Mouse (Mus musculus) lung, adult 2 months (tissue): Measurements from ENCODE around the gene Hps4. TPM values are rescaled to one million over a fixed set of nuclear protein-coding genes. Genes with fewer than 3 reads are reported as not detected.
A peak's percentile ranks its signal among the peaks of the same experiment; 100 is the strongest.

Experiments used
- DNase-seq: peaks from one replicate; pipeline ENCODE4 v3.0.0; 2022
- H3K4me1 ChIP-seq: fragments of 200-500 bp; 2 replicates; pipeline ENCODE4 v1.6.1; 2011; ENCODE audit warnings: low read length; ENCODE audit not compliant: control insufficient read depth, insufficient read depth
- H3K4me3 ChIP-seq: fragments of 200-500 bp; replicated peaks from 2 replicates; pipeline ENCODE3; 2011; ENCODE audit warnings: low read depth, mild to moderate bottlenecking, control low read depth, low read length; ENCODE audit errors: extremely low read depth
- CTCF ChIP-seq: fragments of 200-500 bp; IDR thresholded peaks from 2 replicates; pipeline ENCODE4 v1.5.1; 2011; ENCODE audit warnings: mild to moderate bottlenecking, low read length, control low read depth; ENCODE audit not compliant: insufficient read depth
- POLR2A ChIP-seq: fragments of 200-500 bp; IDR thresholded peaks from 2 replicates; pipeline ENCODE4 v1.6.1; 2011; ENCODE audit warnings: low read depth, mild to moderate bottlenecking, control low read depth, low read length, borderline replicate concordance; ENCODE audit errors: extremely low read depth
- WGBS: fragments of 180-500 bp; shearing (Covaris S2); methylation state at CpG from one replicate; pipeline ENCODE4 v1.1.7; 2018; 5-methylcytosine and 5-hydroxymethylcytosine counted together
- polyA plus RNA-seq: library from polyadenylated mRNA; depleted of rRNA; stranded (reverse); fragments of >200 nt; gene quantifications from 2 replicates; pipeline ENCODE4 v1.2.3, GENCODE M21; 2012

Gene Hps4
- polyA plus RNA-seq, 1 experiment = 34.7 TPM

DNA sequence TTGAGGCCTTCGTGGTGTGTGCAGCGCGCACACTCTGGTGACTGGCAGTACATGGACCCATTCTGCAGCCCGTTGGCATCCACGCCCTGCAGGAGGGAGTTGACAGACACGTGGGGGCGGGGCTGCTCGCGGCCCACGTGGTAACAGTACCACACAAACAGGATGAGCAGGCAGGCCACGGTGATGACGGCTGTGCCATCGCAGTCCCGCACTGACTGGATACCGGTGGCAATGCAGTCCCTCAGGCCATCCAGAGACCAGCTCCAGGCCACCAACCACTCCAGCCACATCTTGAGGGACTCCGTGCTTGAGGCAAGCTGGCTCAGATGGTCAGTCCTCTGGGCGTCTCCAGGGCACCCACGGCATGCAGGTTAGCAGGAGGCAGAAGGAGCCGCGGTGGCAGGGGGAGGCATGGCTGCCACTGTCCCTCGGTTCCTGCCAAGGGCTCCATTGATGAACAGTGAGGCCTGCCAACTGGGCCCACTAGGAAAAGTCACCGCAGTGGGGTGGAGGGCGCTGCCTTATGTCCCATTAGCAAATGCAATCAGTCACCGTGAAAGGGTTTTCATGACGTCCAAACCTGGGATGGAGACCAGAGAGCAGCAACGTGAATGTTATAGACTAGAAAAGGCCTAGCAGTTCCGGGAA, 48.9 kb downstream of the Hps4 start:
- Histone ChIP-seq H3K4me3 (no peak overlapping the region), H3K4me1 (no peaks in the 10 kb centered on the region)
- 65% methylated on average over 27 of the region's 27 CpGs for WGBS
- TF ChIP-seq CTCF = no peak
- no peak for TF ChIP-seq POLR2A
- no peak for DNase-seq

GRCm38 (mm10) chr5:112393741-112394414, 51.0 kb downstream of the Hps4 start:
- no peak for DNase-seq
- TF ChIP-seq CTCF = no peak
- no peak overlapping the region for H3K4me3 ChIP-seq
- H3K4me1 ChIP-seq = no peaks in the 10 kb centered on the region
- 17% methylated on average over 18 of the region's 18 CpGs for WGBS

- no peak overlapping the region for H3K4me3 ChIP-seq
- 1% methylated on average over 28 of the region's 28 CpGs for WGBS
- no peak for TF ChIP-seq CTCF
- TF ChIP-seq POLR2A = no peak
- no peak for DNase-seq
- H3K4me1 ChIP-seq = no peaks in the 10 kb centered on the region
Measured at GRCm38 (mm10) chr5:112394415-112394763, 51.5 kb downstream of the Hps4 start.

- 5% methylated on average over 41 of the region's 67 CpGs for WGBS
- TF ChIP-seq POLR2A = no peak
- TF ChIP-seq CTCF = no peak
- H3K4me3 ChIP-seq = peak within 1 kb of the TSS; percentile 4
- no peak for DNase-seq
- no peaks in the 10 kb centered on the region for H3K4me1 ChIP-seq
Measured at GRCm38 (mm10) chr5:112394779-112395443, 52.0 kb downstream of the Hps4 start, which contains the start of gene Asphd2. TSS of gene Asphd2 (minus strand) at chr5:112394866.

- TF ChIP-seq CTCF = no peak
- TF ChIP-seq POLR2A = no peak
- Histone ChIP-seq H3K4me3 (no peak overlapping the region), H3K4me1 (no peaks in the 10 kb centered on the region)
- WGBS = 74% methylated on average over 18 of the region's 18 CpGs
- DNase-seq = no peak
Measured at GRCm38 (mm10) chr5:112396066-112396465, 53.2 kb downstream of the Hps4 start.

DNA sequence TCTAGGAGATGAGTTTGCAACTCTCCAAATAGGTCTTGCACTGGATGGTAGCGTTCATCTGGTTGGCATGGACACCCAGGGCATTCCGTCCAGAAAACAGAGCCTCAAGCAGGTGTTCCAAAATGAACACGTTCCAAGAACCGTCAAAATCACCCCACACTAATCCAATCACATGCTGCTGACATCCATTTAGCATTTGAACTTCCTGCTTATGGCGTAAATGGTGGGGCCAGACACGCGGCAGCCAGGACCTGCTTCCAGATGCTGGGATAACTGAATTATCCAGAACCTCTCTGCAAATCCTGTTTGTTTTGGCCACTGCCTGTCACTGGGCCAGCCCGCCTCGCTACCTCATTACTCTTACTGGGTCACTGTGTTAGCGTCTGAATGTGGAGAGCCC, 56.4 kb downstream of the Hps4 start:
- 48% methylated on average over 10 of the region's 10 CpGs for WGBS
- TF ChIP-seq CTCF = no peak
- TF ChIP-seq POLR2A = no peak
- DNase-seq = no peak
- H3K4me3 ChIP-seq = no peak overlapping the region
- no peaks in the 10 kb centered on the region for H3K4me1 ChIP-seq

GRCm38 (mm10) chr5:112402437-112402836, 59.6 kb downstream of the Hps4 start:
- 42% methylated on average over 3 of the region's 3 CpGs for WGBS
- no peak for TF ChIP-seq CTCF
- TF ChIP-seq POLR2A = no peak
- Histone ChIP-seq H3K4me3 (no peak overlapping the region), H3K4me1 (no peaks in the 10 kb centered on the region)
- DNase-seq = no peak

DNA sequence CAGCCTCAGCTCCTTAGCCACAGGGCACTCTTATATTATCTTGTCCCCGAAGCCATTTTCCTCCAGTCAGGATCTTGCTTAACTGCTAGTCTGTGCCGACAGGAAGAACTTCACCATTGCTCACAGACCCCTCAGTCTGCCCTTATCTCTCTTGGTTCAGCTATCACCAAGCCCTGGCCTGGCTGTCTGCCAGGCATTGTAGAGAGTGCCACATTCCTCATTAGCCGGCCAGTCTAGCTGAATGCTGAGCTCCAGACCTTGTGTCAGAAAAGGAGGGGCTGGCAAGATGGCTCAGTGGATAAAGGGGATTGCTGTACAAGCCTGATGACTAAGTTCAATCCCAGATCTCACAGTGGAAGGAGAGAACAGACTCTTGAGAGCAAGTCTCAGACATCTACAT, 63.1 kb downstream of the Hps4 start:
- DNase-seq = no peak
- TF ChIP-seq CTCF (no peak), POLR2A (no peak)
- H3K4me1 ChIP-seq = no peaks in the 10 kb centered on the region
- WGBS = 35% methylated on average over 3 of the region's 3 CpGs
- no peak overlapping the region for H3K4me3 ChIP-seq

GRCm38 (mm10) chr5:112409274-112409673, 66.4 kb downstream of the Hps4 start:
- no peak for DNase-seq
- no peak for TF ChIP-seq CTCF
- TF ChIP-seq POLR2A = no peak
- Histone ChIP-seq H3K4me1 (no peaks in the 10 kb centered on the region), H3K4me3 (no peak overlapping the region)
- 52% methylated on average over 5 of the region's 5 CpGs for WGBS

DNA sequence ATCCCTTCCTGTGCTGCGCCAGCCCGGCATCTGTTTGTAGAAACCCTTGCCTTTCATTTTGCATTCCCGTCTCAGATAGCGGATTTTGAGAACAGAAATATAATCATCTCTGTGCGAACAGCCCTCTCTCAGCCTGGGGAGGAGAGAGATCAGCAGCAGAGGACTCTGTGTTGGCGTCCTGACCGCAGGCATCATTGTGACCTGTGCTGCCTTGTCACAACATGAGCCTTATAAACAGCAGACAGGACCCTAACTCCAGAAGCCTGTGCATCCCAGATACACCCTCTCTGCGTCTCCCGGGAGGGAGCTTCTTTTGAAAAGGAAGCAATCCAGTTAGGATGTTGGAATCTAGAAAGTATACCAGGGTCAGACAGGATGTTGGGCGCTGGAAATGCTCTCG, 68.2 kb downstream of the Hps4 start:
- WGBS = 32% methylated on average over 11 of the region's 11 CpGs
- Histone ChIP-seq H3K4me1 (no peaks in the 10 kb centered on the region), H3K4me3 (no peak overlapping the region)
- DNase-seq = no peak
- no peak for TF ChIP-seq CTCF
- no peak for TF ChIP-seq POLR2A
